Mouse (Mus musculus) hindbrain, embryonic 10.5 days (tissue): Measurements from ENCODE around the gene Os9. TPM values are rescaled to one million over a fixed set of nuclear protein-coding genes. Genes with fewer than 3 reads are reported as not detected.
"Not testable (repeated sequence)": the region's sequence is repeated elsewhere in the genome, so short reads cannot be mapped to it uniquely, and the experiment has no call there.

ENCODE experiments used
- DNase-seq: peaks from one replicate; pipeline ENCODE4 v3.0.0-alpha.2; 2017; ENCODE audit warnings: low spot score
- H3K27ac ChIP-seq: fragments of 300-500 bp; sonication (generic); 2 replicates; pipeline ENCODE4 v1.5.1; 2016; ENCODE audit warnings: mild to moderate bottlenecking, moderate library complexity
- H3K27me3 ChIP-seq: fragments of 300-500 bp; sonication (generic); 2 replicates; pipeline ENCODE4 v1.6.1; 2016; ENCODE audit warnings: mild to moderate bottlenecking; ENCODE audit not compliant: poor library complexity, insufficient read depth, severe bottlenecking
- H3K36me3 ChIP-seq: fragments of 300-500 bp; sonication (generic); 2 replicates; pipeline ENCODE4 v1.6.1; 2016; ENCODE audit warnings: mild to moderate bottlenecking, moderate library complexity
- H3K4me1 ChIP-seq: fragments of 300-500 bp; sonication (generic); replicated peaks from 2 replicates; pipeline ENCODE4 v1.6.1; 2016; ENCODE audit warnings: mild to moderate bottlenecking
- H3K4me3 ChIP-seq: fragments of 300-500 bp; sonication (generic); 2 replicates; pipeline ENCODE4 v1.5.1; 2016; ENCODE audit warnings: mild to moderate bottlenecking, moderate library complexity
- H3K9me3 ChIP-seq: fragments of 300-500 bp; sonication (generic); 2 replicates; pipeline ENCODE4 v1.6.1; 2016; ENCODE audit warnings: mild to moderate bottlenecking, moderate library complexity
- WGBS: fragments of 180-500 bp; shearing (Covaris S2); methylation state at CpG from one replicate; pipeline ENCODE4 v1.1.7; 2016; 5-methylcytosine and 5-hydroxymethylcytosine counted together
- polyA plus RNA-seq: library from polyadenylated mRNA; unstranded; fragments of >200 nt; fragmentation: Nextera tagmentation; extraction: Ambion mirVana; gene quantifications from 2 replicates; pipeline ENCODE4 v1.2.1, GENCODE M21; 2016

The Os9 gene
- polyA plus RNA-seq, 1 experiment from 2014 or later = 85.5 TPM

DNA sequence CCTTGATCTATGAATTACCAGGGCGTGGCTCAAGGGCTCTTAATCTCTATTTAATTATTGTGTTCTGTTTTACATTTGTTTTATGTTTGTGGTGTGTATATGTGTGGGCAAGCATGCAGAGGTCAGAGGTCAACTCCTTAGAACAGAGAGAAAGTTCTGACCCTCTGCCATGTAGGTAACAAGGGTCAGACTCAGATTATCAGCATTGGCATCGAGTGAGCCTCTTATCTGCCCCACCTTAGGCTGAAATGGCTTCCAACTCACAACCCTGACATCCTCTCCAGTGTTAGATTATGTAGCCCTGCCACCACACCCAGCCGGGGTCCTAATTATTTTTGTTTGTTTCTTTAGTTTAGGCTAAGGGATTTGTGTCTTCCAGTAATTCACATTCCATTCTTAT, 37.5 kb upstream of the Os9 start:
- Histone ChIP-seq H3K4me3 (no peak overlapping the region), H3K27ac (no peak overlapping the region), H3K36me3 (no peaks in the 10 kb centered on the region), H3K27me3 (peaks cover 10% of the 10 kb centered on the region), H3K9me3 (no peaks in the 10 kb centered on the region), H3K4me1 (no peaks in the 10 kb centered on the region)
- no peak for DNase-seq
- 77% methylated on average over 3 of the region's 3 CpGs for WGBS

GRCm38 (mm10) chr10:127156511-127156910, 35.6 kb upstream of the Os9 start:
- H3K27ac ChIP-seq = no peak overlapping the region
- no peaks in the 10 kb centered on the region for H3K27me3 ChIP-seq
- no peaks in the 10 kb centered on the region for H3K4me1 ChIP-seq
- H3K36me3 ChIP-seq = no peaks in the 10 kb centered on the region
- WGBS = 83% methylated on average over 1 of the region's 1 CpGs
- H3K9me3 ChIP-seq = 0 out of 2 replicates have a peak, but pooled peaks cover 3% of the 10 kb centered on the region
- no peak for DNase-seq
- H3K4me3 ChIP-seq = no peak overlapping the region

GRCm38 (mm10) chr10:127156089-127156488, 35.2 kb upstream of the Os9 start:
- H3K36me3 ChIP-seq = no peaks in the 10 kb centered on the region
- DNase-seq = no peak
- 94% methylated on average over 1 of the region's 1 CpGs for WGBS
- H3K9me3 ChIP-seq = 0 out of 2 replicates have a peak, but pooled peaks cover 3% of the 10 kb centered on the region
- H3K4me3 ChIP-seq = no peak overlapping the region
- no peaks in the 10 kb centered on the region for H3K4me1 ChIP-seq
- H3K27me3 ChIP-seq = no peaks in the 10 kb centered on the region
- no peak overlapping the region for H3K27ac ChIP-seq

DNA sequence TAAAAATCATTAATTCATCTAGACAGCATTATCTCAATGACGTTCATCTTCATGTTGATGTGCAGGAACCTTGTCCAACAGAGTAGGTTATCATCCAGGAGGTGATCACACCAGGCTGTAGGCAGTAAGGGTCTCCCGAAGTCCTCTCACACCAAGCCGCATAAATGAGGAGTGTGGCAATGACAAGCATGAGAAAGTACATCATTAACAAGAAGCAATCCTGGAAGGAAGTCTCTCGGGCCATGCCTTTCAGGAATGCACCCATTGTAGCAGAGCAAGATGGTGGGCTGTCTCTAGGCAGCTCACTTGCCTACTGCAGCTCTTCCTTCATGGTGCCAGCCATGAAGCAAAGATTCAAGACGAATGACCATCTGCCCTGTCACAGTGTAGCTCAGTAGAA, 33.7 kb upstream of the Os9 start:
- H3K27ac ChIP-seq = no peak overlapping the region
- no peak overlapping the region for H3K4me3 ChIP-seq
- H3K27me3 ChIP-seq = no peaks in the 10 kb centered on the region
- H3K4me1 ChIP-seq = no peaks in the 10 kb centered on the region
- DNase-seq = no peak
- H3K36me3 ChIP-seq = no peaks in the 10 kb centered on the region
- 0 out of 2 replicates have a peak, but pooled peaks cover 3% of the 10 kb centered on the region for H3K9me3 ChIP-seq
- WGBS = 89% methylated on average over 5 of the region's 5 CpGs

- Histone ChIP-seq H3K36me3 (no peaks in the 10 kb centered on the region), H3K4me3 (no peak overlapping the region), H3K4me1 (no peaks in the 10 kb centered on the region), H3K27ac (no peak overlapping the region), H3K9me3 (0 out of 2 replicates have a peak, but pooled peaks cover 3% of the 10 kb centered on the region), H3K27me3 (no peaks in the 10 kb centered on the region)
- DNase-seq = no peak
- WGBS = 97% methylated on average over 2 of the region's 2 CpGs
These were observed 33.3 kb upstream of the Os9 start for GRCm38 (mm10) chr10:127154241-127154640.

DNA sequence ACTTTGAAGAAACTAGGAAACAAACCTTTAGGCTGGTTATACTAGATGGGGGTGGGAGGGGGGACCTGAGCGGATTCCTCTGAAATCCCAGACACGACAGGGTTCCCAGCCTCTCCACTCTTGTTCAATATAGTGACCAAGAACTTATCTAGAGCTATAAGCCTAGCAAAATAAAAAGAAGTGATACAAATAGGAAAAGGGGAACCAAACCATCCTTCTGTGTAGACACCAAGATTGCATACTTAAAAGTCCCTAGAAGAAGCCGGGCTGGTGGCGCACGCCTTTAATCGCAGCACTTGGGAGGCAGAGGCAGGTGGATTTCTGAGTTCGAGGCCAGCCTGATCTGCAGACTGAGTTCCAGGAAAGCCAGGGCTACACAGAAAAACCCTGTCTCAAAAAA, 32.4 kb upstream of the Os9 start:
- WGBS = 96% methylated on average over 7 of the region's 7 CpGs
- Histone ChIP-seq H3K4me3 (no peak overlapping the region), H3K36me3 (no peaks in the 10 kb centered on the region), H3K27me3 (no peaks in the 10 kb centered on the region), H3K4me1 (no peaks in the 10 kb centered on the region), H3K9me3 (0 out of 2 replicates have a peak, but pooled peaks cover 3% of the 10 kb centered on the region), H3K27ac (no peak overlapping the region)
- no peak for DNase-seq

GRCm38 (mm10) chr10:127152556-127152955, 31.6 kb upstream of the Os9 start:
- H3K27me3 ChIP-seq, H3K4me3 ChIP-seq, H3K4me1 ChIP-seq, DNase-seq, H3K36me3 ChIP-seq, H3K27ac ChIP-seq, H3K9me3 ChIP-seq: not testable (repeated sequence)
- 86% methylated on average over 10 of the region's 10 CpGs for WGBS

DNA sequence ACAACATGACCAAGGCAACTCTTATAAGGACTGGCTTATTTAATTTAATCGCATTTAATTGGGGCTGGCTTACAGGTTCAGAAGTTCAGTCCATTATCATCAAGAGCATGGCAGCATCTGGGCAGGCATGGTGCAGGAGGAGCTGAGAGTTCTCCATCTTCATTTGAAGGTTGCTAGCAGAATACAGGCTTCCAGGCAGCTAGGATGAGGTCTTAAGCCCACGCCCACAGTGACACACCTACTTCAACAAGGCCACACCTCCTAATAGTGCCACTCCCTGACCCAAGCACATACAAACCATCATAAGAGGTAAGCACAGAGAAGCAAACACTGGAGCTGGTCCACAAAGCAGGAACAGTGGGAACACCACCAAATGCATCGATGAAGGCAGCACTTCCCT, 30.3 kb upstream of the Os9 start:
- DNase-seq, H3K27me3 ChIP-seq, H3K27ac ChIP-seq, H3K36me3 ChIP-seq, H3K4me3 ChIP-seq, H3K4me1 ChIP-seq, H3K9me3 ChIP-seq: not testable (repeated sequence)
- 88% methylated on average over 3 of the region's 3 CpGs for WGBS

DNA sequence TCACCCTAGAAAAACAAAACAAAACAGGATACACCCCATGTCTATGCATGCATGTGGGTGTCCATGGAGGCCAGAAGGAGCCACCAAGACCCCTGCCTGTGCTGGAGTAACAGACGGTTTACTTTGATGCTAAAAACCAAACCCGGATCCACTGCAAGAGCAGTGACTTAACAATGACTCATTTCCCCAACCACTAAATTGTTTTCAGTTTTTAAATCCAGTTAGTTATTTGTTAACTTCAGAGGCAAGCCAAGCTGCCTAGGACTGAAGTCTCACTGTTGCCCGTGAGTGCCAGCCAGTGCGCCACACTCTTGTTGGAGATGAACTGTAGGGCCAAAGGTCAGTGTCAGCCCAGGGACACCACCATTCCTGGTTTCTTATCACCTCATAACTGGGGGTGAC, 29.5 kb upstream of the Os9 start:
- H3K4me3 ChIP-seq = no peak overlapping the region
- no peaks in the 10 kb centered on the region for H3K36me3 ChIP-seq
- no peak overlapping the region for H3K27ac ChIP-seq
- 85% methylated on average over 4 of the region's 4 CpGs for WGBS
- no peak for DNase-seq
- no peaks in the 10 kb centered on the region for H3K27me3 ChIP-seq
- no peaks in the 10 kb centered on the region for H3K4me1 ChIP-seq
- 0 out of 2 replicates have a peak, but pooled peaks cover 3% of the 10 kb centered on the region for H3K9me3 ChIP-seq

DNA sequence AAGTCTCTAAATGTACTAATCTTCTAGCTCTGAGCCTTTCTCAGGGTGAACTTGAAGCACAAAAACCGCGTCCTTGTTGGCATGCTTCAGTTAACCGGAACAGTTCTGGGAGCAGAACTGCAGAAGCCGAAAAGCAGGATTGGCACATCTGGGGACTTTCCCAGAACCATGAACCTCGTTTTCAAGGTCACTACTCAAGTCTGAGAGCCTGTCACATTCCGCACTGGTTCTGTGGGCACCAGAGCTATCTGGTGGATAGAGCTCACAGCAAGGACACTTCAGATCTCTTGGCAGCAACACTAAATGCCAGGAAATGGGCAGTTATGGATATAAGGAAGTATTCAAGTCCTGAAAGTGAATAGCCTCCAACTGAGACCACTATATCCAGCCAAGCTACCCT, 26.2 kb upstream of the Os9 start:
- Histone ChIP-seq H3K36me3 (no peaks in the 10 kb centered on the region), H3K27ac (no peak overlapping the region), H3K4me3 (no peak overlapping the region), H3K4me1 (0 out of 2 replicates have a peak, but pooled peaks cover 5% of the 10 kb centered on the region), H3K9me3 (0 out of 2 replicates have a peak, but pooled peaks cover under 1% of the 10 kb centered on the region), H3K27me3 (no peaks in the 10 kb centered on the region)
- DNase-seq = no peak
- WGBS = 84% methylated on average over 6 of the region's 6 CpGs

DNA sequence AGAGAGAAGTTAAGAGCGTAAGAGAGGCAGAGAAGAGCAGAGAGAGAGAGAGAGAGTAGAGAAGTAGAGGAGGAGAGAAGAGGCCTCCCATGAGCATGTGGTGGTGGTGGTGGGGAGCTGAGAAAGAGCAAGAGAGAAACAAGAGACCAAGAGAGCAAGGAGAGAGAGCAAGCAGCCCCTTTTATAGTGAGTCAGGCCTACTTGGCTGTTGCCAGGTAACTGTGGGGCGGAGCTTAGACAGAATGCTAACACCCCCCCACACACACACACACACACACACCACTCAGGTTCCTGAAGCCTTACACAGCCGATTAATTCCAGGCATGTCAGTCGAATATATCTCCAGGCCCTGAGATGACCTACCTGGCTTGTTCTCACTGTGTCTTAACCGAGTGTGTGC, 24.4 kb upstream of the Os9 start:
- no peaks in the 10 kb centered on the region for H3K36me3 ChIP-seq
- no peaks in the 10 kb centered on the region for H3K27me3 ChIP-seq
- H3K9me3 ChIP-seq = no peaks in the 10 kb centered on the region
- no peak for DNase-seq
- 0 out of 2 replicates have a peak, but pooled peaks cover 5% of the 10 kb centered on the region for H3K4me1 ChIP-seq
- 81% methylated on average over 5 of the region's 5 CpGs for WGBS
- no peak overlapping the region for H3K4me3 ChIP-seq
- H3K27ac ChIP-seq = no peak overlapping the region

DNA sequence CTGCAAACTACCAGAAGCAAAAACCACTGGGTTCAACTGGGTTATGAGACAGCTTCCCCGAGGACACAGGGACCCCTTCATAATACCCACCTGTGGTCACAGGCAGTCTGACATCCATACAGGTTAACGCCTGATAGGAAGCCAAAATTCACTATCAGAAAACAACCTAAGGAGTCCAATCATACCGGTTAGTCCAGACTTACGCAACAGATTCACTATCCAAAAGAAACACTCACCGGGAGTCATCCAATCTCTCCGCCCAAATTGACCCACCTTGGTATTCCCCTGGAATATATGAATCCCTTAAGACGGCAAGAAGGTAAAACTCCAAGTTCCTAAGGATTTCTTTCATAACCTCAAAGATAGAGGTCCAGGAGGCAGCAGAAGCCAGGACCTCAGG, 23.6 kb upstream of the Os9 start:
- Histone ChIP-seq H3K4me1 (0 out of 2 replicates have a peak, but pooled peaks cover 5% of the 10 kb centered on the region), H3K4me3 (no peak overlapping the region), H3K9me3 (no peaks in the 10 kb centered on the region), H3K36me3 (no peaks in the 10 kb centered on the region), H3K27me3 (no peaks in the 10 kb centered on the region), H3K27ac (no peak overlapping the region)
- WGBS = 91% methylated on average over 7 of the region's 7 CpGs
- no peak for DNase-seq

DNA sequence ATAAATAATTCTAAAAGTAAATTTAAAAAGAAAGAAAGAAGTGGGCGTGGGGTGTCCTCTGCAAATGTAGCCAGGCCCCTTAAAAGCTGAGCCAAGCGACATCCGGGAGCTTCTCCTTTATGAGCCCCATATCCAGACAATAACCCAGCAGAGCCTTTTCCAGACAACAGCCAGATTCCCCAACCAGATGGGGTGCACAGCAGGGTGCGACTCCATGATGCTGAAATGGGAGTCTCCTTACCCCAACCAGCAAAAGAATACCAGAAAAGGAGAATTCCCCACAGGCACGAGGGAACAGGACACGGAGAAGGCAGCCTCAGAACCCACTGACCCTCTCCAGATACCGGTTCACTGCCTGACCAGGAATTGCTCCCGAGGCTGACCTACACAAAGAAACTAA, 22.3 kb upstream of the Os9 start:
- DNase-seq = no peak
- H3K36me3 ChIP-seq = no peaks in the 10 kb centered on the region
- 0 out of 2 replicates have a peak, but pooled peaks cover 5% of the 10 kb centered on the region for H3K4me1 ChIP-seq
- H3K27ac ChIP-seq = no peak overlapping the region
- H3K9me3 ChIP-seq = no peaks in the 10 kb centered on the region
- H3K27me3 ChIP-seq = no peaks in the 10 kb centered on the region
- 80% methylated on average over 8 of the region's 8 CpGs for WGBS
- no peak overlapping the region for H3K4me3 ChIP-seq

DNA sequence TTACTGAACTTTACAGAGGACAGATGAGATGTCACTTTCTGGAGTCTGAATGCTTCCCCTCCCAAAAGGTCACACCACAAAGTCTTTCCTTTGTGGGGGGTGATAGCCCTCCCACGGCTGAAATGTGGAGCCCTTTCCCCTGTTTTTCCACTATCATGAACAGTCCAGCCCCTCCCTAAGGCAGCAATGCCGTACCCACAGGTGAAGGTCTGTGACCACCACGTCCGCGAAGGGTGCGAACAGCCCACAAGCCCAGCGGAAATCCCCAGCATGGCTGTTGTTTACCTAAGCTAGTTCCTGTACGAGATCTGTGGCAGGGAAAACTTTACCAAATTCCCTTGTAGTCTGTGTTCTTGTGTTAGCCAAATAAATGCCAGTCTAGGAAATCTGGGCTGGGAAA, 20.6 kb upstream of the Os9 start:
- no peak overlapping the region for H3K4me3 ChIP-seq
- no peaks in the 10 kb centered on the region for H3K9me3 ChIP-seq
- DNase-seq = no peak
- 82% methylated on average over 8 of the region's 8 CpGs for WGBS
- H3K27me3 ChIP-seq = no peaks in the 10 kb centered on the region
- H3K4me1 ChIP-seq = 0 out of 2 replicates have a peak, but pooled peaks cover 5% of the 10 kb centered on the region
- H3K36me3 ChIP-seq = no peaks in the 10 kb centered on the region
- H3K27ac ChIP-seq = no peak overlapping the region
